Mouse (Mus musculus) testis, adult 2 months (tissue): ENCODE results near the gene Zdhhc8.

Experiments
- CTCF ChIP-seq: fragments of 200-500 bp; IDR thresholded peaks from 2 replicates; pipeline ENCODE4 v1.5.1; 2012; ENCODE audit warnings: low read depth, mild to moderate bottlenecking, inconsistent platforms, low read length, moderate library complexity; ENCODE audit not compliant: control insufficient read depth, insufficient read depth, insufficient replicate concordance
- POLR2A ChIP-seq: fragments of 200-500 bp; IDR thresholded peaks from 2 replicates; pipeline ENCODE4 v1.6.1; 2012; ENCODE audit warnings: low read depth, mild to moderate bottlenecking, inconsistent platforms, low read length, moderate library complexity; ENCODE audit not compliant: control insufficient read depth

GRCm38 (mm10) chr16:18241581-18241980, 6.6 kb upstream of the Zdhhc8 start:
- TF ChIP-seq POLR2A (no peak), CTCF (no peak)
